Mouse (Mus musculus) kidney, adult 9 months (tissue): ENCODE measurements around the gene Exoc2.

Experiments used
- DNase-seq: peaks from one replicate; pipeline ENCODE4 v3.0.0; 2022

The Exoc2 gene

GRCm38 (mm10) chr13:30813464-30813863, 160.4 kb downstream of the Exoc2 start:
- DNase-seq: no peak

- DNase-seq: no peak
Measured at GRCm38 (mm10) chr13:30809240-30809639, 164.7 kb downstream of the Exoc2 start.

- DNase-seq: no peak
Measured at GRCm38 (mm10) chr13:30802336-30802955, 171.4 kb downstream of the Exoc2 start.

DNA sequence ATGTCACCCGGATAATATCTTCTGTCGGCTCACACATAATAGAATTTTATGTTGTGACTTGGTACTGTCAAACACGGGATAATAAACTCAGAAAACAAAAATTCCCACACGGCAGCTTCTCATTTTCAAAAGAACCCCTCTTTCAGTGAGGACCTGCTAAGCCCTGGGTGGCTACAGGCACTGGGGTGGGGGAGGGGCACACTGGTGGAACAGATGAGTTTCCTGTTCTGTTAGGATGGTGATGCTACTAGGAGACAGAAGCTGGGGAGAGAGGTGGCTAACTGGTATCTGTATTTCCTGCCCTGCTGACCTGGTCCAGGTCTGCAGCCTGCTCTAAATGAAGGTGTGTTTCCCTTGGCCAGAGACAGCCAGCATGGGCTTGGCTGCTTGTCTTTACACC, 172.0 kb downstream of the Exoc2 start:
- DNase-seq: no peak

DNA sequence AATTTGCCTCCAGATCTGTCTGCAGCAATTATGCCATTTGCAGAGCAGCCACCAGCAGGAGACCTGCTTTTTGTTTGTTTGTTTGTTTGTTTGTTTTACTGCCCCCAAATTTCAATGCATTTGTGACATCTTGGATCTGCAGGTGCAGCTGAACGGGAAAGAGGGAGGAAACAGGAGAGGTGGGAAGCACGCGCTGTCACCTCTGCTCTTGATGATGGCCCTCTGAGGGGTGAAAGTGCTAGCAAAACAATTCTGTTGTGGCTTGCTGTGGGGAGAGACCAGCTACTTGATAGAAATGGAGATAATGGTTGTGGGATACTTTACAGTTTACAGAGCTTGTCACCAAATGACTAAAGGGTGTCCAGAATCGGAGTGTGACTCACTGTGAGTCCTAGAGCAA, 177.9 kb downstream of the Exoc2 start:
- DNase-seq: no peak

DNA sequence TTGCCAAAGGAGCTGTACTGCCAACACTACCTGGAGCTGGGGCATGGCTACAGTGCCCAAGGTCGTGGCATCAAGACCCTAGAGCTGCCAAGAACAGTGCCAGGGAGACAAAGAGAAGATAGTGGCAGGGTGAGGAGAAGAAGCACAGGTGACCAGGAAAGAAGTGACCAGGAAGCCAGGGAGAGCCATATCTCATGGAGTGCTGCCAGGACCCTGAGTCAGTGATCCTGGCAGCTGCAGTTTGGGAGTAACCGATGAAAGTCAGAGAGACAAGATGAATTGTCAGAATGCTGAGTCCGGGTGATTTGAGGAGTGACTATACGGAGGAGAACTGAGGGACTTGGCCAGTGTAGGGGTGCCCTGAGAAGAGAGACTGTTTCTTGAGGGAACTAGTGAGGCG, 180.3 kb downstream of the Exoc2 start:
- DNase-seq: no peak

DNA sequence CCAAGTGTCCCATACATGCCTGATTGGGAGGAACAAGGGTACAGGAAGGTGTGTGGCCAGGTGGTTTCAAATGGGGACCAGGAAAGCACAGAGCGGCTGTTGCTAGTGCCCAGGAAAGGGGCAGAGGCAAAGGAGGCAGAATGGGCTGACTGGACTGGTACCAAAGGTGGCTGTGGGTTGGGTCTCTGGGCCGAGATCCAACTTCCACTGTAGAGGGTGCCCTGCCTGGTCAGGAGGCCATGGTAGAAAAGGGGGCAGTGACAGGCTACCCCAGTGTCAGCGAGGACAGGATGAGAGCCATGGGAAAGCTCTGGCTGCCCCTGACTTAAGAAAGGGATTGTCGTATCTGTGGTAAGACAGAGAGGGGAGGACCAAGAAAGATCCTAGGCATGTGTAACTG, 180.7 kb downstream of the Exoc2 start:
- DNase-seq: no peak

DNA sequence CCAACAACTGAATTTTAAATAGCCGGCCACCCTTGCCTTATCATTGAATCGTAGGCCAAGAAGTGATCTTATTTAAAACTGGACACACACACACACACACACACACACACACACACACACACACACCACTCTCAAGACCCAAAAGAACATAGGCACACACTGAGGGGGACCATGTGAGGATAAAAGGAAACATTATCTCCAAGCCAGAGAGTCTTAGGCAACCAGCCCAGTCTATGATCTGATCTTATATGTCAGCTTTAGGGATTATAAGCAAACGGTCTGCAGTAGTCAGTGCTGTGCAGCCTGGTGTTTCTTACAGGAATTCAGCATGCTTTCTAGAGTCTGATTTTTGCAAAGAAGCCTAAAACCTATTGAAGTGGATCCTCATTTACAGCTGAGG, 181.2 kb downstream of the Exoc2 start:
- no peak for DNase-seq

DNA sequence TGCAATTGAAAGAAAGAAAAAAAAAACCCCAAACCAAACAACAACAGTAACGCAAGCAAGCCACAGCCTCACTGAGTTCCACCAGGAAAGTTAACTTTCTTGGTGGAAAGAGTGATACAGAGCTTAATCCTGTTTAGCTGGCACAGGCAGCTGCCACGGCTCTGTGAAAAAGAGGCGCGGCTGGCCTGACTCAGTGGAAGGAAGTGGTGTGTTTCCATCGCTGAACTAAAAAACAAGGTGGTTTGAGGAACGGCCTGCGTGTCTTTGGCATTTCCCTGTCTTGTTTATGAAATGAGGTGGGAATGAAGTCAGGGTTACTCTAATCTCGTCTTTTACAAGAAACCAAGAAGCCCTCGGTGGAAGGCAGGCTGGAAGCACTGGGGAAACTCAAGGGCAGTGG, 181.6 kb downstream of the Exoc2 start:
- DNase-seq: no peak

DNA sequence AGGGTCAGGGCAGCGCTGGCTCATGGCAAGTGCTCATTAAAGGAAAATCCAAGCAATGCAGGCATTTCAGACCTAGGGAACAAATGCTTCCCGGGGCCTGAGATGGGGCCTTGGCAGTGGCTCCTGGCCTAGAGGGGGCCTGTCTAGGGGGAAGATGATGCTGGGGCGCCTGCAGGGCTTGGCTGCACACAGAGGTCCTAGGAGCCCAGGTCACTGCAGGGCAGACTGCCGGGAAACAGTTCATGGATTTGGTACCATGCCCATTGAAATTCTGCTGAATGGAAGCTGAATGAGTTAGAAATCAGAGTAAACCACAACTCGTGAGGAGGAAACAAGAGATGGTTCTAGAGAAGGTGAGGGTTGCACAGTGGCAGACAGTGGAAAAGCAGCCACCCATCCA, 183.9 kb downstream of the Exoc2 start:
- DNase-seq: no peak

GRCm38 (mm10) chr13:30788421-30788820, 185.5 kb downstream of the Exoc2 start:
- DNase-seq: no peak

DNA sequence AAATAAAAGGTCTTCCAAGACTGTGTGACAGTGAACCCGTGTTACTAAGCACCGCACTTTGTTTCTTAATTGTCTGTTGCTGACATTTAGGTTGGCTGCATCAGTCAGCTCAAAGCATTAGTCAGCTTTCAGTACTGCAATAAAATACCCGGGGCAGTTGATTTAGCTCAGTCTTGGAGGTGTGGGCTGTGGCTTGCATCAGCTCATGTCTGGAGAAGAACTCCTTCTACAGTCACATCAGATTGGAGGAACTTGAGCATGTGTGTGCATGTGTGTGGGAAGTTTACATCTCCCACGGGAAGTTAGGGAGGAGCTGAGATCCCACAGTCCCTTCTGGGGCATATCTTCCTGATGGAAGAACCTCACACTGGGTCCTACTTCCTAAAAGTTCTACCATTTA, 185.9 kb downstream of the Exoc2 start:
- no peak for DNase-seq

DNA sequence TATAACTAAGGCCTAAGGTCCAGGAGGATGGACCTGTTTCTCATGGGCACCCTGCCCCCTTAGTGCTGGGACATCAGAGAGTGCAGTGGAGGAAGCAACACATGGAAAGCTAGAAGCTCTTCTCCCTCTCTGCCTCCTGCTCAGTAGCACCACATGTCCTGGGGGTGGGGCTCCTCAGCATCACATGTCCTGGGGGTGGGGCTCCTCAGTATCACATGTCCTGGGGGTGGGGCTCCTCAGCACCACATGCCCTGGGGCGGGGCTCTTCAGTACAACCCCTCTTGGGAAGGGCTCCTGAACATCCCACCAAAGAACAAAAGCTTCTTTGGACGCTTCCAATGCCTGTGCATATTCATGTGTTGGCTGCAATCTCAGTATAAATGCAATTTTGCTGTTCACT, 186.3 kb downstream of the Exoc2 start:
- no peak for DNase-seq

- no peak for DNase-seq
Measured at GRCm38 (mm10) chr13:30787036-30787320, 186.9 kb downstream of the Exoc2 start.

GRCm38 (mm10) chr13:30786235-30787035, 187.5 kb downstream of the Exoc2 start:
- DNase-seq: peak; percentile 5

DNA sequence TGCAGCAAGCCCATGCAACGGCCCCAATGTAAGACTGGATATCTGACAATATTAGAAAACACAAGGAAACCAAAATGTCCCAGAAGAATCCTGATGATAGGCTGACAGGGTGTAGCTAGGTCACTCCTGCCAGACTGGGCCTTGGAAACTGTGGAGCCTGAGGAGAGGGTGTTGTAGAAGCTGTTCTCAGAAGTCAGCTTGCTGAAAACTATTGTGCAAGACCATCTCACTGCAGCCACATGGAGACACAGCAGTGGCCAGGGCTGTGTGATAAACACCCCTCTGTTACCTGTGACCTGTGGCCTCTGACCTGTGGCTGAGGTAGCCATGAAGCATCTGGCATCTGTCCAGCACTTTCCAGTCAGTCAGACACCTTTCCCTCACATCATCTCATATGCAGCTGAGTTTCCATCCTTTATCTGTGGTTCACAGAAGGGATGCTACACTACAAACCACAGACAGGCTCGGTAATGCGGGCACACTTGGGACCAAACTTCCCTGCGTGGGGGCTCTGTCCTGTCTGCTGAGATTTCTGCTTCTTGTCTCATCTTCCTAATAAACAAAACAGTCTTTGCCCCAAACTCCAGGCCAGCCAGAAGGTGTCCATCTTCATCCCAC, 188.4 kb downstream of the Exoc2 start:
- DNase-seq: peak; percentile 5

DNA sequence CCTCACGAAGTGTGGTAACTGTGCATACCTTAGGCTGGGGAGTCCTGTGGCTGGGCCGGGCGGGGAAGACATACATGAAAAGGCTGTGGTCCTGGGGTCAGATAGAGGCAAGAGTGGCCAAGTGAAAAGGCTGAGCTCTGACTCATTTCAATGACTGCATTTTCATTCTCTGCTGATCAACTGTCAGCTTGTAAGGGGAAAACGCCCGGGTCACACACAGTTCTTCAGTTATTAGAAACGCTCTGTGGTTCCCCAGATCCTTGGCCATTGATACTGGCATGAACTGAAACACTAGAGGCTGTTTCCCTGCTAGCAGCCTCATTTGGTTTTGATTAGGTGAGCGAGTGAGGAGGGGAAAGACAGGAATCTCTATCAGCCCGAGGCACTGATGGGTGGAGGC, 191.5 kb downstream of the Exoc2 start:
- DNase-seq: no peak

GRCm38 (mm10) chr13:30781905-30782304, 192.0 kb downstream of the Exoc2 start:
- no peak for DNase-seq

- no peak for DNase-seq
Measured at GRCm38 (mm10) chr13:30777678-30778179, 196.2 kb downstream of the Exoc2 start.

GRCm38 (mm10) chr13:30776021-30776420, 197.9 kb downstream of the Exoc2 start:
- DNase-seq: no peak

GRCm38 (mm10) chr13:30767477-30768127, 206.3 kb downstream of the Exoc2 start:
- DNase-seq: no peak

- DNase-seq: no peak
Measured at GRCm38 (mm10) chr13:30766636-30767476, 207.0 kb downstream of the Exoc2 start.

DNA sequence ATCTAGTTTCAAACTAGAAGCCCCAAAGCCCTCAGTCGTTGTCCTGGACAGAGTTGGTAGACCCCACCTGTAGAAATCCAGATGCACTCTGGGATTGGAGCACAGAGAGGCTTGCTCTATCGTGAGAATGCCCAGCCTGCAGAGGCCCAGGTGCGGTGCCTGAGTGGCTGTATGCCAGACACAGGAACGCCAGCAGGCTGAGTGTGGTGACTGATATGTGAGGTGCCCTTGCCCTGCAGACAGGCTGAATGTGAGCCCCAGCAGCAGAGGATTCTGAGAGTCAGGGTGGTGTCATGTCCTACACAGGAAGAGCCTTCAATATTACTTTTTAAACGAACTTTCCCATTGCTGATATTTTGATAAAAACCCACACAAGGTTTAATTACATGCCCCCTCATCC, 208.0 kb downstream of the Exoc2 start:
- no peak for DNase-seq
